Mouse (Mus musculus) kidney, adult 2 months (tissue): ENCODE data around the gene Cd36. TPM values are rescaled to one million over a fixed set of nuclear protein-coding genes. Genes with fewer than 3 reads are reported as not detected.
A peak's percentile ranks its signal among the peaks of the same experiment; 100 is the strongest.

ENCODE experiments used
- DNase-seq: peaks from one replicate; pipeline ENCODE4 v3.0.0; 2021
- H3K27ac ChIP-seq: fragments of 200-500 bp; 2 replicates; pipeline ENCODE4 v1.5.1; 2012; ENCODE audit warnings: low read depth, low read length, control low read depth, inconsistent platforms; ENCODE audit not compliant: insufficient read depth
- H3K27me3 ChIP-seq: fragments of 200-500 bp; replicated peaks from 2 replicates; pipeline ENCODE4 v1.6.1; 2012; ENCODE audit warnings: mild to moderate bottlenecking, moderate library complexity, low read length, inconsistent platforms; ENCODE audit not compliant: control insufficient read depth, insufficient read depth
- H3K36me3 ChIP-seq: fragments of 200-500 bp; 2 replicates; pipeline ENCODE4 v1.6.1; 2012; ENCODE audit warnings: mild to moderate bottlenecking, moderate library complexity, low read length, inconsistent platforms; ENCODE audit not compliant: control insufficient read depth, insufficient read depth
- H3K4me1 ChIP-seq: fragments of 200-500 bp; 2 replicates; pipeline ENCODE4 v1.6.1; 2011; ENCODE audit warnings: low read length; ENCODE audit not compliant: control insufficient read depth, insufficient read depth
- H3K4me3 ChIP-seq: fragments of 200-500 bp; 2 replicates; pipeline ENCODE4 v1.5.1; 2011; ENCODE audit warnings: mild to moderate bottlenecking, low read depth, low read length, control low read depth; ENCODE audit not compliant: insufficient read depth
- CTCF ChIP-seq: fragments of 200-500 bp; conservative IDR thresholded peaks from 2 replicates; pipeline ENCODE4 v1.5.1; 2011; ENCODE audit warnings: low read depth, mild to moderate bottlenecking, control low read depth, low read length, moderate library complexity, mixed read lengths; ENCODE audit not compliant: insufficient read depth, insufficient read length
- POLR2A ChIP-seq: fragments of 200-500 bp; IDR thresholded peaks from one replicate; pipeline ENCODE4 v1.6.1; 2011; ENCODE audit warnings: low read depth, low read length, control low read depth
- WGBS: fragments of 180-500 bp; shearing (Covaris S2); methylation state at CpG from one replicate; pipeline ENCODE4 v1.1.7; 2018; 5-methylcytosine and 5-hydroxymethylcytosine counted together
- polyA plus RNA-seq: library from polyadenylated mRNA; depleted of rRNA; stranded (reverse); fragments of >200 nt; gene quantifications from 2 replicates; pipeline ENCODE4 v1.2.3, GENCODE M21; 2012

Gene Cd36
- polyA plus RNA-seq, 1 experiment: 43.8 TPM

- DNase-seq: peak; percentile 44
- Histone ChIP-seq H3K36me3 (no peaks in the 10 kb centered on the region), H3K27ac (peak overlapping the region; percentile 46; the same call in 1 of the 2 replicates), H3K4me3 (no peak overlapping the region), H3K4me1 (no peaks in the 10 kb centered on the region), H3K27me3 (no peaks in the 10 kb centered on the region)
- no peak for TF ChIP-seq POLR2A
- no peak for TF ChIP-seq CTCF
- 11% methylated on average over 4 of the region's 4 CpGs for WGBS
These were observed 53.1 kb downstream of the Cd36 start for GRCm38 (mm10) chr5:17835302-17836097.

DNA sequence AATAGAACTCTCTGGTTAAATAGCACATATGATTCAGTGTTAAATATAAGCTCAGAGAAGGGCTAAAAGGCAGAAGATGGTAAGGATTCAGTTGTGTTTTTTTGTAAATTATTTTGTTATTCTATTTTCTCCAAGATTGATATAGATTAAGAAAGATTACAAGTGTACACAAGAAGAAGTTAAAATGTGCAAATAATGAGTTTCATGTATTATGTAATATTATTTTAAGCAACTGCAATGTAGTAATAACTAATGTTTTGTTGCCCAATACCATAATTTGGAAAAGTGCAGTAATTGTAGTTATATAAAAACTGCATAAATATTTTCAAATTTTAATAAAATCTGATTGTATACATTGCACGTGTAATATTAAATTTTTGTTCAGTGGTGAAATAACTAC is 54.8 kb downstream of the Cd36 start:
- TF ChIP-seq CTCF: no peak
- no peak for TF ChIP-seq POLR2A
- Histone ChIP-seq H3K27ac (no peak overlapping the region), H3K27me3 (no peaks in the 10 kb centered on the region), H3K36me3 (no peaks in the 10 kb centered on the region), H3K4me3 (no peak overlapping the region), H3K4me1 (no peaks in the 10 kb centered on the region; the same call in 1 of the 2 replicates)
- DNase-seq: no peak
- 97% methylated on average over 1 of the region's 1 CpGs for WGBS

DNA sequence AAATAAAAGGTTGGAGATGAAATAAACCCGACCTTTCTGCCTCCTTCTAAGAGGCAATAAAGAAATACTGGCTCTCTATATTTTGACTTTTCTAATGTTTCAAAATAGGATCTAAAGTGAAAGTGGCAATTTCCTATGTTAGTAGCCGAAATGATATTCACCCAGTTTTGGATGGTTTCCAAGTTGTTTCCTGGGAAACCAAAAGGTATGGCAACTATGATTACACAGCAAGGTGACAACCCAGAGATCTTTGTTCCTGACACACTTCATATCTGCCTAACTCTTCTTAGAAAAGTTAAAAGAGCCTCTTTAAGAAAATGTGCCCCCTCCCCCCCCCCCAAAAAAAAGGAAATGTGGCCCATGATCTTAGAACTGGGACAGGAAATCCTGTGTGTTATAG is 58.1 kb downstream of the Cd36 start:
- Histone ChIP-seq H3K27ac (no peak overlapping the region), H3K4me1 (no peaks in the 10 kb centered on the region; the same call in 1 of the 2 replicates), H3K27me3 (no peaks in the 10 kb centered on the region), H3K4me3 (no peak overlapping the region), H3K36me3 (no peaks in the 10 kb centered on the region)
- WGBS: 41% methylated on average over 2 of the region's 2 CpGs
- TF ChIP-seq CTCF (no peak), POLR2A (no peak)
- no peak for DNase-seq

GRCm38 (mm10) chr5:17828713-17829544 is 59.7 kb downstream of the Cd36 start:
- TF ChIP-seq POLR2A: no peak
- TF ChIP-seq CTCF: no peak
- Histone ChIP-seq H3K4me3 (no peak overlapping the region), H3K4me1 (no peaks in the 10 kb centered on the region; the same call in 1 of the 2 replicates), H3K27me3 (no peaks in the 10 kb centered on the region), H3K36me3 (no peaks in the 10 kb centered on the region), H3K27ac (no peak overlapping the region)
- WGBS: 70% methylated on average over 15 of the region's 15 CpGs
- DNase-seq: no peak

GRCm38 (mm10) chr5:17821395-17821794 is 67.2 kb downstream of the Cd36 start:
- H3K4me1 ChIP-seq: no peaks in the 10 kb centered on the region
- 53% methylated on average over 1 of the region's 1 CpGs for whole genome bisulfite sequencing
- H3K36me3 ChIP-seq: no peaks in the 10 kb centered on the region
- no peaks in the 10 kb centered on the region for H3K27me3 ChIP-seq
- peak; percentile 35 for DNase-seq
- H3K4me3 ChIP-seq: no peak overlapping the region
- H3K27ac ChIP-seq: no peak overlapping the region
- no peak for TF ChIP-seq POLR2A
- TF ChIP-seq CTCF: no peak

- no peaks in the 10 kb centered on the region for H3K4me1 ChIP-seq
- DNase-seq: no peak
- no peak for TF ChIP-seq CTCF
- no peak for TF ChIP-seq POLR2A
- H3K4me3 ChIP-seq: no peak overlapping the region
- no peak overlapping the region for H3K27ac ChIP-seq
- 91% methylated on average over 2 of the region's 2 CpGs for WGBS
- H3K27me3 ChIP-seq: no peaks in the 10 kb centered on the region
- no peaks in the 10 kb centered on the region for H3K36me3 ChIP-seq
These were observed 68.2 kb downstream of the Cd36 start for GRCm38 (mm10) chr5:17820239-17820999.

DNA sequence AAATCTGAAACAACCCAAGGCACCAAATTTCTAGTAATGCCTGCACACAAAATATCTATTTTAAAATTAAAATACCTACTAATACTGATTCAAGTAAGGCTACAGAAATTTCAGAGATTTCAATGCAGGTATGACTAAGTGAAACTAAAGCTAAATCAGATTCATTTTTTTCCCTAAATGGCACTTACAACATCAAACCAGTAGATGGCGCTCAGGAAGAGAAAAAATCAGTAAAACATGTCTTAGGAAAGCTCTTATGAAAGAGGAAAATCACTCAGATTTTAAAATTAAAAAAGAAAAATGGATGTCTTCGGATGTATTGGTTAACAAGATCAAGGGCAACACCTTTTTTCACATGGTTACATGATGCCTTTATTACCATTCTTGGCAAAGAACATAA is 72.4 kb downstream of the Cd36 start:
- TF ChIP-seq POLR2A (no peak), CTCF (no peak)
- 3% methylated on average over 2 of the region's 2 CpGs for WGBS
- H3K4me1 ChIP-seq: no peaks in the 10 kb centered on the region
- H3K36me3 ChIP-seq: no peaks in the 10 kb centered on the region
- H3K27me3 ChIP-seq: no peaks in the 10 kb centered on the region
- no peak overlapping the region for H3K27ac ChIP-seq
- no peak overlapping the region for H3K4me3 ChIP-seq
- peak; percentile 56 for DNase-seq
